Mouse (Mus musculus) hindbrain, embryonic 15.5 days (tissue): Measurements from ENCODE around the gene Btbd6. TPM values are rescaled to one million over a fixed set of nuclear protein-coding genes. Genes with fewer than 3 reads are reported as not detected.

Experiments used
- ATAC-seq: fragments of 200-750 bp; cut with Nextera tagmentation; 2 replicates; pipeline ENCODE4 v1.8.0; 2017; ENCODE audit warnings: low read depth, moderate number of reproducible peaks, moderate TSS enrichment; ENCODE audit not compliant: low FRiP score
- H3K27ac ChIP-seq: fragments of 300-500 bp; sonication (generic); replicated peaks from 2 replicates; pipeline ENCODE4 v1.5.1; 2015; ENCODE audit warnings: mild to moderate bottlenecking, inconsistent platforms
- H3K27me3 ChIP-seq: fragments of 300-500 bp; sonication (generic); 2 replicates; pipeline ENCODE4 v1.6.1; 2015; ENCODE audit warnings: control low read depth, inconsistent platforms
- H3K36me3 ChIP-seq: fragments of 300-500 bp; sonication (generic); 2 replicates; pipeline ENCODE4 v1.6.1; 2015; ENCODE audit warnings: control low read depth, inconsistent platforms
- H3K4me1 ChIP-seq: fragments of 300-500 bp; sonication (generic); replicated peaks from 2 replicates; pipeline ENCODE4 v1.6.1; 2015; ENCODE audit warnings: control low read depth, inconsistent platforms
- H3K4me2 ChIP-seq: fragments of 300-500 bp; sonication (generic); 2 replicates; pipeline ENCODE4 v1.6.1; 2015; ENCODE audit warnings: moderate library complexity, mild to moderate bottlenecking, inconsistent platforms
- H3K4me3 ChIP-seq: fragments of 300-500 bp; sonication (generic); 2 replicates; pipeline ENCODE4 v1.5.1; 2015; ENCODE audit warnings: mild to moderate bottlenecking, inconsistent platforms
- H3K9ac ChIP-seq: fragments of 300-500 bp; sonication (generic); 2 replicates; pipeline ENCODE4 v1.6.1; 2015; ENCODE audit warnings: inconsistent platforms
- H3K9me3 ChIP-seq: fragments of 300-500 bp; sonication (generic); 2 replicates; pipeline ENCODE4 v1.6.1; 2016; ENCODE audit warnings: control low read depth, inconsistent platforms
- WGBS: fragments of 180-500 bp; shearing (Covaris S2); methylation state at CpG from one replicate; pipeline ENCODE4 v1.1.7; 2015; 5-methylcytosine and 5-hydroxymethylcytosine counted together
- polyA plus RNA-seq: library from polyadenylated mRNA; unstranded; fragments of >200 nt; fragmentation: Nextera tagmentation; extraction: Ambion mirVana; gene quantifications from 2 replicates; pipeline ENCODE4 v1.2.1, GENCODE M21; 2015

The Btbd6 gene
- polyA plus RNA-seq, 1 experiment from 2014 or later: 56.6 TPM

DNA sequence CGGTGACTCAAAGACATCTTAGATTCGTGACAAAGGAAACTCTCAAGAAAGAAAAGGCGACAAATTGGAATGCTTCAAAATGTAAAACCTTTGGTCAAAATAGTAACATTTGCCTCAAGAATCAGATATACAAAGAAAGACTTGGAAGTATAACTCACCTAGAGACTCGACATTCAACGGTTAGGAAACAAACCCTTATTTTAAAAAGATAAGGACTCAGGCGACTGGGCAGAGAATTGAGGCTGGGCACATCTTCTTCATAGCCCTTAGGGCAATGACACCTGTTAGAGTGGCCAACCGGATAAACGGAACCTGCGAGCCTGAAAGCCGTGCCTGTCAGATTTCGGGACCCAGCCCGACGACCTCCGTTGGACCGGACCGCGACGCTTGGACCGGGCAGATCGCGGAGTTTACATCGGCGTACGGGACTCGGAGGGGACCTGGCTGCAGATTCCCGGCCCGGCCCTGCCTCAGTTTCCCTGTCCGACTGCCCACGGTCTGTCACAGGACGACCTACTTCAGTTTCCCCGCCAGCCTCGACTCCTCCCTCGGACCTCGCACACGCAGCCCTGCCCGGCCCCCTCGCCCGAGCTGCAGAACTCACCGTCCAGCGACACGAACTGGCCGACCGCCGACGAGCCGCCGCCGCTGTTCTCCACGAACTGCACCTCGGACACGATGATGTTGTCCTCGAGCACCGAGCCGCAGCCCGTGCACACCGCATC, 23.4 kb downstream of the Btbd6 start:
- H3K4me3 ChIP-seq: peak overlapping the region; percentile 94

DNA sequence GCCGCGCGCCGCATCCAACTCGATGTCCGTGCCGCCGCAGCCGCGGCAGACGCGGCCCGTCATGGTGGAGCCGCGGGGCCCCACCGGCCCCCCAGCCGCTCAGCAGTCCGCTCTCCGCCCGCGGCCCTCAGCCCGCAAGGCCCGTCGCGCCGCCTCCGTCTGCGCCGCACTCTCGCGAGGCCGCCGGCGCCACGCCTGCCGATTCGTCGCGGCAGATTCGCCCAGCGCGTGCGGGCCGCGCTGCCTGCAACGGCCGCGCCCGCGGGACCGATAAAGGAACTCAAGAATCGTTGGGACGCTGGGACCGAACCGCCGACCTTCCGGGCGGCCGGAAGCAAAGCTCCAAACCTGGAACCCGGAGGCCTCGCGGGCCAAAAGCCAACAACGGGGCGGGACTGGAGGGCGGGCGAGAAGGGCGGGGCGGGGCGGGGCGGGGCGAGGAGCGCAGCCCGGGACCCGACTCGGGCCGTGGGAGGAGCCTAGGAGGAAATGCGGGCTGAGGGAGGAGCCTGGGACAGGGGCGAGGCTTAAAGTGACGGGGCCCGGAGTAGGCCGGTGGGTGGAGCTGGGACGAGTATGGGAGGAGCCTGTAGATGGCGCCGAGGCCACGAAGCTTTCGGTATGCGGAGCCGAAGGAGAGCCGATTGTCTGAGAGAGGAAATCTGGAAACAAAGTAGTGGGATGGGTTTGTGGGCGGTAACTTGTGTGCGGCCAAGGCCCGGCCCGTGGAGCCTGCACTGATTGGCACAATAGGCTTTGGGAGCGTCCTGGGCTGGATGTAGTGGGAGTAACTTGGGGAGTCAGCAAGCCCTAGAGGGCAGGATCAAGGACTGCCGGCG, 24.2 kb downstream of the Btbd6 start, which contains the start of gene Brf1:
Gene Brf1, minus strand, starts transcription at position 411 of the 839 bp plus-strand sequence.
- under 1% methylated on average over 93 of the region's 96 CpGs for WGBS
- Histone ChIP-seq H3K36me3 (no peaks in the 10 kb centered on the region), H3K27me3 (no peaks in the 10 kb centered on the region), H3K4me1 (peaks cover 30% of the 10 kb centered on the region), H3K4me3 (peak within 1 kb of the TSS; percentile 94), H3K27ac (peak within 1 kb of the TSS; percentile 91), H3K9me3 (no peaks in the 10 kb centered on the region), H3K4me2 (peak within 1 kb of the TSS; percentile 88), H3K9ac (peak within 1 kb of the TSS; percentile 87)
- ATAC-seq: peak; percentile 98

More for the DNA sequence above, 23.4 kb downstream of the Btbd6 start:
- Histone ChIP-seq H3K9me3 (no peaks in the 10 kb centered on the region), H3K27ac (peak overlapping the region; percentile 91), H3K36me3 (no peaks in the 10 kb centered on the region), H3K27me3 (no peaks in the 10 kb centered on the region), H3K9ac (peak overlapping the region; percentile 87), H3K4me1 (peaks cover 30% of the 10 kb centered on the region), H3K4me2 (peak overlapping the region; percentile 88)
- ATAC-seq: peak; percentile 13
- WGBS: under 1% methylated on average over 55 of the region's 56 CpGs

DNA sequence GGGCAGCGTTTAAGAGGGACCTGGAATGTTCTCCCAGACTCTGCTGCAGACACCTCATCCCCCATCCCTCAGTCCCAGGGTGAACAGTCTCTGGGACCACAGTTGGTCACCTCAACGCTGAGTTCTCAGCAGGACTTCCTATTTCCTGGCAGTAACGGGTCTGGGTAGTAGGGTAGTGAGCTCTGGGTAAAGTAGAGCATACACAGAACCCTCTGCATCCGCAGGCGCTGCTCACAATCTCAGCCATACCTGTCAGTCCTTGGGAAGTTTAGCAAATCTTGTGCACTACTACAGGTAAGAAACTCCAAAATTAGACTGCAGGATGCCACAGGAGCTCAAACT, 24.8 kb downstream of the Btbd6 start:
- H3K27me3 ChIP-seq: no peaks in the 10 kb centered on the region
- peaks cover 30% of the 10 kb centered on the region for H3K4me1 ChIP-seq
- H3K9ac ChIP-seq: peak overlapping the region; percentile 50
- no peaks in the 10 kb centered on the region for H3K9me3 ChIP-seq
- ATAC-seq: no peak; the same call in 1 of the 2 replicates
- H3K4me2 ChIP-seq: peak overlapping the region; percentile 88
- no peaks in the 10 kb centered on the region for H3K36me3 ChIP-seq
- peak overlapping the region; percentile 94 for H3K4me3 ChIP-seq
- WGBS: 6% methylated on average over 5 of the region's 5 CpGs
- H3K27ac ChIP-seq: peak overlapping the region; percentile 91

DNA sequence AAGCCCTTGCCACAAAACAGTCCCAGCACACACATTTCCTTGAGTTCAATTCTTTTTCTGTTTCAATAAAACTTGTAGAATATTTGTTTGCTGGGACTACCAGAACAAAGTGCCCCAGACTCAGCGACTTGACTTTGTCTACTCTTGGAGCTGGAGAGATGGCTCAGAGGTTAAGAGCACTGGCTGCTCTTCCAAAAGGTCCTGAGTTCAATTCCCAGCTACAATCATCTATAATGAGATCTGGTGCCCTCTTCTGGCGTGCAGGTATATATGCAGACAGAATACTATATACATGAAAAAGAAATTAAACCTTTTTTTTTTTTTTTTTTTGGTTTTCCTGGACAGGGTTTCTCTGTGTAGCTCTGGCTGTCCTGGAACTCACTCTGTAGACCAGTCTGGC, 26.4 kb downstream of the Btbd6 start:
- no peak for ATAC-seq
- H3K4me3 ChIP-seq: no peak overlapping the region
- 48% methylated on average over 2 of the region's 2 CpGs for WGBS
- H3K27me3 ChIP-seq: no peaks in the 10 kb centered on the region
- H3K9ac ChIP-seq: no peak overlapping the region
- peaks cover 26% of the 10 kb centered on the region for H3K4me1 ChIP-seq
- H3K9me3 ChIP-seq: no peaks in the 10 kb centered on the region
- no peaks in the 10 kb centered on the region for H3K36me3 ChIP-seq
- no peak overlapping the region for H3K4me2 ChIP-seq
- H3K27ac ChIP-seq: no peak overlapping the region

DNA sequence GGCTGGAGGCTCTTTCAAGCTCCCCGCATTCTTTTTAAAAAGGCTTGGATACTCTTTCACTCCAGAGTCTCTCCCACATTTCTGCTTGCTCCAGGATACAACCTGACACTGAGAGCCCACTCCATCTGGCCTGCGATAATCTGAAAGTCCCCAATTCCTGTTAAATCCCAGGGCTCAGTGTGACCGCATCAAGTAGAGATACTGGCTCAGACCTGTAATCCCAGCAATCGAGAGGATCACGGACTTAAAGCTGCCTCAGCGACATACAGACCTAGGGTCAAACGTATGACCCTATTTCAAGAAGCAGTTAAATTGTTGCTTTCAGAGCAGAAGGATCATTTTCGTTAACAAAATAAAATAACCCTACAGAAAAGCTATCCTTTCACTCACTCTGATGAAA, 27.7 kb downstream of the Btbd6 start:
- 80% methylated on average over 8 of the region's 8 CpGs for WGBS
- Histone ChIP-seq H3K27me3 (no peaks in the 10 kb centered on the region), H3K4me2 (no peak overlapping the region), H3K36me3 (no peaks in the 10 kb centered on the region), H3K9ac (no peak overlapping the region), H3K4me3 (no peak overlapping the region), H3K4me1 (peaks cover 15% of the 10 kb centered on the region), H3K27ac (no peak overlapping the region), H3K9me3 (no peaks in the 10 kb centered on the region)
- ATAC-seq: no peak

DNA sequence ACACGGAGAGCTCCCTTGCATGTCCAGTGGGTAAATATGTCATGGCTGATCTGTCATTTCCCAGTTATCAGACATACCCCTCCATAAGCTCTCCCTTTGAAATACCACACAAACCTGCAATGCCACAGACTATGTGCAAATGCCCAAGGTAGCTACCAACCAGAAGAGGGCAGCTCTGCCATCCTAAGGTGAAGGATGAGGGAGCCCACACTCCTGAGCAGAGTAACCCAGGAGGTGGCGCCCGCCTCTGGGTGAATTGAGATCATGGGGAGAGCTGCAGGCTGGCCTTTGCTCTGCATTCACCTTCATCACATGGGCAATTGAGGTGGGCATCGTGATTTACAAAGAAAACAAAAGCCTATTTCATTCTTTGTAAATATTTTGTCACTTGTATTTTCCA, 28.7 kb downstream of the Btbd6 start:
- Histone ChIP-seq H3K4me2 (no peak overlapping the region), H3K4me1 (peaks cover 9% of the 10 kb centered on the region), H3K4me3 (no peak overlapping the region), H3K27ac (no peak overlapping the region), H3K36me3 (no peaks in the 10 kb centered on the region), H3K27me3 (no peaks in the 10 kb centered on the region), H3K9me3 (no peaks in the 10 kb centered on the region), H3K9ac (no peak overlapping the region)
- WGBS: 27% methylated on average over 4 of the region's 4 CpGs
- ATAC-seq: no peak

DNA sequence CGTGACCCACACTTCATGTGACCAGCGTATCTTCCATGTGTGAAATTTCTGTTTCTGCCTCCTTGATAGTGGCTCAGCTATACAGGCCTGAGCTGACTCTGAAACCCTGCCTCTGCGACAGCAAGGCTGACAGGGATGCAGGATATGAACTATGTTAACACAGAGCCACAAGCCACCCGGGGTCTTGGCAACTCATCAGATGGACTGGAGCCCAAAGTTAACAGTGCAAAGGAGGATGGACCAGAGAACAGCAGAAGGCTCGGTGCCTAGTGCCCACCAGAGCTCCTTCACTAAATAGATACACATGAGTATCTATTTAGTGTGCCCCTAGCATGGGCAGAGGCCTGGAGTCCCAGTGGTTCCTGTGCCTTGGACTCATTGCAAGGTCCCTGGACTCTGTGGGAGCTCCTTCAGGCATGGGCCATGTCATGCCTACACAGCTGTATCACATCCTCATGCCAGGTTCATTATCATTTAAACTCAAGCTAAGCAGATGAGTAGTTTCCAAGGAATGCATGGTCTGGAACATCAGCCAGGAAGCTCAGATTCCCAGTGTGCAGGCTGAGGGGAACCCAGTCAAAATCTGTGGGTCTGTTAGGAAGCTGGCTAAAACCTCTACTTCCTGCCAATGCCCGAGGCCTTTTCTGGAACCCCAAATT, 35.5 kb downstream of the Btbd6 start:
- Histone ChIP-seq H3K9me3 (no peaks in the 10 kb centered on the region), H3K27me3 (no peaks in the 10 kb centered on the region), H3K4me2 (no peak overlapping the region), H3K27ac (no peak overlapping the region), H3K36me3 (no peaks in the 10 kb centered on the region), H3K9ac (no peak overlapping the region), H3K4me3 (no peak overlapping the region), H3K4me1 (peaks cover 31% of the 10 kb centered on the region)
- WGBS: 80% methylated on average over 6 of the region's 6 CpGs
- ATAC-seq: no peak

DNA sequence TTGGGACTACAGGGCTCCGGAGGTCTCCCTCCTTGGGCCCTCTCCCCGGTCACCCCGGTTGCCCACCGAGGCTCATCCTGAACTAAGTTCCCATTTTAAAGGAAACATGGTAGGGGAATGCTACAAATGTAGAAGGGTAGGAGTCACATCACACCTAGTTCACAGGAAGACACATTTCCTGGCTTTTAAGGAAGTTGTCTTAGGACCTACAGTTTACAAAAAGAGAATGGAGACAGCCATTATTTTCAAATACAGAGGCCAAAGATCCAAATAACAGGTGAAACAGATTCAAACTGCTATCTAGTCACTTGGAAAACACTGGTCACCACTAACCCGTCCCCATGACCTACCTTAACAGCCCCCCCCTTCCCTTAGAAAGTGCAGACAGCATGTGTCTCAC, 36.2 kb downstream of the Btbd6 start:
- no peak for ATAC-seq
- Histone ChIP-seq H3K27me3 (no peaks in the 10 kb centered on the region), H3K9ac (no peak overlapping the region), H3K4me3 (no peak overlapping the region), H3K9me3 (no peaks in the 10 kb centered on the region), H3K4me1 (peaks cover 37% of the 10 kb centered on the region), H3K27ac (peak overlapping the region; percentile 96), H3K36me3 (no peaks in the 10 kb centered on the region), H3K4me2 (no peak overlapping the region)
- 92% methylated on average over 5 of the region's 5 CpGs for WGBS

DNA sequence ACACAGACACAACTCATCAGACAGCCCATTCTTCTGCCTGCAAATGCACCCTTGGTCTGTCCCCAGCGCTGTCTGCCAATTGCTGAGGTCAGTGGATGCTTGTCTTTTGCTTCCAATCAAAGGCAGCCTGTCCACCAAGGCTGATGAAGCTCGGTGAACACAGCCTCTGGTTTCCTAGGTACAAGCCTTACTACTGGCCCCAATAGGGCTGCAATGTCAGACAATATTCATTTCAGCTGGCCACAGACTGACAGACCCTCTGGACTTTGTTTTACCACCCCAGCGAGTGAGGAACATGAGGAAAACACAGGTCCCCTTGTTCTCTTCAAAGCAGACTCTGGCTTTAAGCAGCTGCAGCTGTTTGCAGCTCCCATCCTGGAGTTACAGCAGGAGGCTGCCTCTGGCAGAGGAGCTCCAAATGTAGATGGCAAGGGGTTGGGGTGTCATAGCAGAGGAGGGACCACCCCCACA, 36.8 kb downstream of the Btbd6 start:
- H3K4me2 ChIP-seq: peak overlapping the region; percentile 71
- H3K9me3 ChIP-seq: no peaks in the 10 kb centered on the region
- H3K36me3 ChIP-seq: no peaks in the 10 kb centered on the region
- ATAC-seq: no peak
- peak overlapping the region; percentile 96 for H3K27ac ChIP-seq
- peaks cover 43% of the 10 kb centered on the region for H3K4me1 ChIP-seq
- H3K27me3 ChIP-seq: no peaks in the 10 kb centered on the region
- WGBS: 45% methylated on average over 3 of the region's 3 CpGs
- no peak overlapping the region for H3K4me3 ChIP-seq
- H3K9ac ChIP-seq: peak overlapping the region; percentile 17; the same call in 1 of the 2 replicates

DNA sequence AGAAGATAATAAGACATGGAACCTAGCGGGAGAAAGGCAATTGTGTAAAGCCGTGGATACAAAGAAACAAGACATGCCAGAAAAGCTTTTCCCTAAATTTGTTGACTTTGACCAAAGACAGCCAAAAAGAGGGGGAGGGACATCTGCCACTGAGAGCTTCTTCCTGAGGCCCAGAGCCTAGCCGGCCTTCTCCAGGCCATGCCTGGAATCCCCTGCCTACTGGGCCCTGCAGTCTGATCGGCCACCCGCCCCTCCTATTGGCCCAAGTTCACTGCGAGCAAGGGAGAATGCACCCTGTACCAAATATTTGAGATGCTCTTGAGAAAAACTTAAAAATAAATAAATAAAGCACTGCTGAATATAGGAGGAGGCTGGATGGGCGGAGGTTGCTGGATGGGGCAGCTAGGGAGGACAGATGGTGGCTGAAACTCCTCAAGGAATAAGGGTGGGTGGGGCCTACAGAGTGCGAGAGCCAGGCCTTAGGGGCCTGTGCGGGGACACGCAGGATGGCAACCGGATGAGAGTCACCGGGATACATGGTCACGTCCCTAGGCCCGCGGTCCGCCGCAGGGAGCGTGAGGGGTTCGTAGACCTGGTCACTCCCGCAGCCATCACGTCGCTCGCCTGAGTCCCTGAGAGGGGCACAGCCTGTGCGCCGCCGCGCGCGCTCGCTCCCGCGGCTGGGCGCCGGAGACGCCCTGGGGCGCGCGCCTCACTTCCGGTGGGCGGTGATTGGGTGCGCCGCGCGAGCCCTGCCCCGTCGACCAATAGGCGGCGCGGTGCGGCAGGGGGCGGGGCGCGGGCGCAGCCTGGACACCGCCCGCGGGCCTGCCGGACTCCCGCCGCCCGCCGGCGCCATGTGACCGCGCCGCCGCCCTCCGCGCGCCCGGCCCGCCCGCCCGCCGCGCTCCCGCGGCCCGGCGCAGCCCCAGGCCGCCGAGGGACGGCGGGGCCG, 37.6 kb downstream of the Btbd6 start, which contains the start of gene Pacs2:
Gene Pacs2, plus strand, starts transcription at position 905 of the 955 bp plus-strand sequence.
- peak; percentile 89 for ATAC-seq
- WGBS: 2% methylated on average over 57 of the region's 85 CpGs
- Histone ChIP-seq H3K4me1 (peaks cover 51% of the 10 kb centered on the region), H3K9me3 (no peaks in the 10 kb centered on the region), H3K36me3 (no peaks in the 10 kb centered on the region; the same call in 1 of the 2 replicates), H3K9ac (peak within 1 kb of the TSS; percentile 97), H3K27me3 (no peaks in the 10 kb centered on the region), H3K27ac (peak within 1 kb of the TSS; percentile 96), H3K4me3 (peak within 1 kb of the TSS; percentile 99), H3K4me2 (peak within 1 kb of the TSS; percentile 74)
